Mouse (Mus musculus): ENCODE measurements around the gene Fam3c. TPM values are rescaled to one million over a fixed set of nuclear protein-coding genes. Genes with fewer than 3 reads are reported as not detected.

The Fam3c gene
- total and polyA plus RNA-seq, 3 experiments = 28.2 to 396 (median 30.7) TPM

DNA sequence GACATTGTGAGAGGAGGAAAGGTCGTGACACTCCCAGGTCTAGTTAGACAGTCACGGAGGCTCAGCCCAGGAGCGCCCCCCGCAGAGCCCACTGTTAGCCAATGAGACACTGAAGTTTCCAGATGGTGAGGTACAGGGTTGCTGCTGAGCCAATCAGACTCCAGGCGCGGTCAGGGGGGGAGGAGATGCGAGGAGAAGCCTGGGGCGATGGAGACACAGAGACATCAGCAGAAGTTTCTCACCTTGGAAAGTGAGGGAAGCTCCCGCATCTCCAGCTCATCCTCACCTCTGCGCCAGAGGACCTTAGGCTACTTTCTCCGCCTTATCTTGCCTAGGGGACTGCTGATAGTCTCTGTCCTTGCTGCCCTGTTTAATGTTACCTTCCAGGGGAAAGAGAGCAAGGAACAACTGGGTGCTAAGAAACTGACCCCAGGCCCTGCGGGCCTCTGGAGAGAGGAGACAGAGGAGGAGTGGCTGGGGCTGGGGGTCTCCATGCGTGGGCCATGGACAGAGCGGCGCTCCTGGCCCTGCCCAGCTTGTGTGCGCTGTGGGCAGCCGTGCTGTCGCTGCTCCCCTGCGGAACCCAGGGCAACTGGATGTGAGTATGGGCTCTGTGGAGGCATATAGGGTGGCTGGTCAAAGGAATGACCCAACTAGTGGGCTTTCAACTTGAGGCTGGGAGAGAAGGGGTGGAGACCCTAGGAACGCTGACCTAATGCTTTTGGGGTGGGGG, 67.9 kb downstream of the Fam3c start, which contains the start of gene Wnt16:
Gene Wnt16, plus strand, starts transcription at position 224 of the 733 bp plus-strand sequence.
- TF ChIP-seq USF2 (IDR thresholded peaks at IDR 0.05; ENCODE audit: borderline replicate concordance in 1 of 2, insufficient read depth in 1 of 2, low read depth in 1 of 2, low read length in 2 of 2) = no peak
- TF ChIP-seq GATA1 (IDR thresholded peaks at IDR 0.05; ENCODE audit: low read depth, low read length) = no peak
- TF ChIP-seq USF1 (IDR thresholded peaks at IDR 0.05; ENCODE audit: low read depth, low read length) = no peak
- TF ChIP-seq RAD21 (IDR thresholded peaks at IDR 0.05; ENCODE audit: low read depth, low read length) = no peak
- TF ChIP-seq CHD2 (IDR thresholded peaks at IDR 0.05; ENCODE audit: low read length) = no peak
- Histone ChIP-seq H3K9me3 (replicated peaks; ENCODE audit: insufficient read depth, low read length) (no peaks in the 10 kb centered on the region), H3K4me1 (ENCODE audit: control insufficient read depth in 1 of 2, insufficient read depth in 2 of 2, low read length in 2 of 2) (no peaks in the 10 kb centered on the region), H3K27ac (ENCODE audit: control insufficient read depth, low read depth, low read length) (no peak within 1 kb of the TSS), H3K79me2 (ENCODE audit: control insufficient read depth, insufficient read depth, low read length, poor library complexity) (no peaks in the 10 kb centered on the region), H3K36me3 (ENCODE audit: control insufficient read depth in 1 of 2, insufficient read depth in 2 of 2, low read length in 2 of 2) (no peaks in the 10 kb centered on the region), H3K4me3 (ENCODE audit: control insufficient read depth in 1 of 2, insufficient read depth in 1 of 2, low read depth in 2 of 2, low read length in 2 of 2) (no peak within 1 kb of the TSS), H3K27me3 (ENCODE audit: control insufficient read depth in 1 of 2, insufficient read depth in 2 of 2, low read length in 2 of 2) (peaks cover 2% of the 10 kb centered on the region in 2 experiments; a peak in 2 of 4 replicates), H3K9ac (ENCODE audit: control insufficient read depth, low read depth, low read length, poor library complexity, severe bottlenecking) (no peak within 1 kb of the TSS)
- no peak for DNase-seq (ENCODE audit: low read depth, low spot score)

DNA sequence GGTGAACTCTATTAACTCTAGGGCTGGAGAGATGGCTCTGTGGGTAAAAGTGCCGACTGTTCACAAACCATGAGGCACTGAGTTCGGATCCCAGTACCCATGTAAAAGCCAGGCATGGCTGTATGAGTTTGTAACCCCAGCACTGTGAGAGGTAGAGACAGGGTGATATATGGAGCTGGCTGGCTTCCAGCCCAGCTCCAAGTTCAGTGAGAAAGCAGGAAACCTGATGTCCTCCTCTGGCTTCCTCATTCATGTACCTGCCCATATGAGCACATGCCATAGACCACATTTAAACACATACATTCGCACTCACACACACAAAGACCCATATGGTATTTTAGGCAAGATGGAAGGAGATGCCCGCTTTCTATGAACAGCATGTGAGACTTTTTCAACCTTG, 73.6 kb downstream of the Fam3c start:
- H3K9ac ChIP-seq (ENCODE audit: control insufficient read depth, low read depth, low read length, poor library complexity, severe bottlenecking) = no peak overlapping the region
- DNase-seq (ENCODE audit: low read depth, low spot score) = no peak
- H3K27ac ChIP-seq (ENCODE audit: control insufficient read depth, low read depth, low read length) = no peak overlapping the region
- H3K27me3 ChIP-seq (ENCODE audit: control insufficient read depth in 1 of 2, insufficient read depth in 2 of 2, low read length in 2 of 2) = peaks cover 0 to 2% of the 10 kb centered on the region in 2 experiments; a peak in 2 of 4 replicates
- H3K4me3 ChIP-seq (ENCODE audit: control insufficient read depth in 1 of 2, insufficient read depth in 1 of 2, low read depth in 2 of 2, low read length in 2 of 2) = no peak overlapping the region
- H3K9me3 ChIP-seq (replicated peaks; ENCODE audit: insufficient read depth, low read length) = no peaks in the 10 kb centered on the region
- no peaks in the 10 kb centered on the region for H3K36me3 ChIP-seq (ENCODE audit: control insufficient read depth in 1 of 2, insufficient read depth in 2 of 2, low read length in 2 of 2)
- H3K4me1 ChIP-seq (ENCODE audit: control insufficient read depth in 1 of 2, insufficient read depth in 2 of 2, low read length in 2 of 2) = no peaks in the 10 kb centered on the region
- TF ChIP-seq E2F4 (IDR thresholded peaks at IDR 0.05; ENCODE audit: borderline replicate concordance, low read depth, low read length) (no peak), MYB (IDR thresholded peaks at IDR 0.05; ENCODE audit: low read depth, low read length) (no peak), POLR2A (IDR thresholded peaks at IDR 0.05; ENCODE audit: control insufficient read depth in 1 of 2, insufficient read depth in 1 of 2, low read depth in 1 of 2, low read length in 2 of 2, poor library complexity in 1 of 2) (no peak), ZNF384 (IDR thresholded peaks at IDR 0.05; ENCODE audit: low read depth, low read length) (no peak), MYC (IDR thresholded peaks at IDR 0.05; ENCODE audit: low read depth, low read length) (no peak), ZMIZ1 (IDR thresholded peaks at IDR 0.05; ENCODE audit: low read depth, low read length) (no peak), TAL1 (IDR thresholded peaks at IDR 0.05; ENCODE audit: low read length) (no peak)
- no peaks in the 10 kb centered on the region for H3K79me2 ChIP-seq (ENCODE audit: control insufficient read depth, insufficient read depth, low read length, poor library complexity)

DNA sequence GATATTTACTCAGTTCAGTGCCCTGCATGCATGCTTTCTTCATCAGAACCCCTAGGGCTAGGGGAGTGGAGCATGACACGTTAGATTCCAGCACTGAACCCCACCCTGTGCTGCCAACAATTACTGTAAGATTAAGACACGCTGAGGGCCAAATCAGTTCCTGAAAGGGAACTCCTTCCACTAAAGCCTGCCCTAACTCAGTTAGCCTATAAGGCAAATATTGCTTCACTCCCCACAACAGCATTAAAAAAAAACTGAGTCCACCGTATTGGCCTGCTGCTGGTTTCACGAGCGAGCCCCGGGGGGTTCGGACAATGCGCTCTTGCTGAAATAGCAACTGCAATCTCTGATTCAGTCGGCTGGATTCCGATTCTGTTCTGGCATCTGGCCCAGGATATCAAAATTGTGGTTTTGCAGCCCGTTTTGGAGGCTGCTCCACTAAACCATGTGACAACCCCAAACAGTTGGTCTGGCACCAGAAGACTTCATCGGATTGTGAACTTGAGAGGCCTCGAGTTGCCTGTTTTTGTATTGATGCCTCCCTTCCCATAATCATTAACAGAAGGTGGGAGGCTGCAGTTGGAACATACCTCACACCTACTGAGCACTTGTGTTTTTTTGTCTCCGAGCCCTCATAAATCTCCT, 75.7 kb downstream of the Fam3c start:
- Histone ChIP-seq H3K9me3 (replicated peaks; ENCODE audit: insufficient read depth, low read length) (no peaks in the 10 kb centered on the region), H3K36me3 (ENCODE audit: control insufficient read depth in 1 of 2, insufficient read depth in 2 of 2, low read length in 2 of 2) (no peaks in the 10 kb centered on the region), H3K27me3 (ENCODE audit: control insufficient read depth in 1 of 2, insufficient read depth in 2 of 2, low read length in 2 of 2) (peaks cover 0 to 3% of the 10 kb centered on the region in 2 experiments; a peak in 2 of 4 replicates), H3K4me1 (ENCODE audit: control insufficient read depth in 1 of 2, insufficient read depth in 2 of 2, low read length in 2 of 2) (no peaks in the 10 kb centered on the region), H3K4me3 (ENCODE audit: control insufficient read depth in 1 of 2, insufficient read depth in 1 of 2, low read depth in 2 of 2, low read length in 2 of 2) (no peak overlapping the region), H3K9ac (ENCODE audit: control insufficient read depth, low read depth, low read length, poor library complexity, severe bottlenecking) (no peak overlapping the region), H3K79me2 (ENCODE audit: control insufficient read depth, insufficient read depth, low read length, poor library complexity) (no peaks in the 10 kb centered on the region), H3K27ac (ENCODE audit: control insufficient read depth, low read depth, low read length) (no peak overlapping the region)
- DNase-seq (ENCODE audit: low read depth, low spot score) = no peak
- TF ChIP-seq GATA1 (IDR thresholded peaks at IDR 0.05; ENCODE audit: low read depth, low read length) = no peak
- TF ChIP-seq TCF12 (IDR thresholded peaks at IDR 0.05; ENCODE audit: low read depth, low read length) = no peak
- no peak for TF ChIP-seq BHLHE40 (IDR thresholded peaks at IDR 0.05; ENCODE audit: borderline replicate concordance, low read depth, low read length)
- no peak for TF ChIP-seq MAX (IDR thresholded peaks at IDR 0.05; ENCODE audit: low read length)
- TF ChIP-seq USF2 (IDR thresholded peaks at IDR 0.05; ENCODE audit: borderline replicate concordance in 1 of 2, insufficient read depth in 1 of 2, low read depth in 1 of 2, low read length in 2 of 2) = no peak
- no peak for TF ChIP-seq MXI1 (IDR thresholded peaks at IDR 0.05; ENCODE audit: low read depth, low read length)
- TF ChIP-seq CHD2 (IDR thresholded peaks at IDR 0.05; ENCODE audit: low read length) = no peak
- TF ChIP-seq POLR2AphosphoS5 (IDR thresholded peaks at IDR 0.05; ENCODE audit: borderline replicate concordance, low read depth, low read length) = no peak
- no peak for TF ChIP-seq MYC (IDR thresholded peaks at IDR 0.05; ENCODE audit: low read depth, low read length)
- TF ChIP-seq E2F4 (IDR thresholded peaks at IDR 0.05; ENCODE audit: borderline replicate concordance, low read depth, low read length) = no peak
- TF ChIP-seq TBP (IDR thresholded peaks at IDR 0.05; ENCODE audit: low read depth, low read length) = no peak
- TF ChIP-seq NELFE (IDR thresholded peaks at IDR 0.05; ENCODE audit: low read depth, low read length) = no peak
- no peak for TF ChIP-seq UBTF (IDR thresholded peaks at IDR 0.05; ENCODE audit: borderline replicate concordance, insufficient read depth, low read depth, low read length)
- TF ChIP-seq ELF1 (IDR thresholded peaks at IDR 0.05; ENCODE audit: low read depth, low read length) = no peak
- TF ChIP-seq ZC3H11A (IDR thresholded peaks at IDR 0.05; ENCODE audit: low read depth, low read length) = no peak
- TF ChIP-seq MAFK (IDR thresholded peaks at IDR 0.05; ENCODE audit: borderline replicate concordance, low read depth, low read length) = no peak

Data from MEL (cell line).